Mouse (Mus musculus): ENCODE data around the gene Hist1h2an.
"Not testable (repeated sequence)": the region's sequence is repeated elsewhere in the genome, so short reads cannot be mapped to it uniquely, and the experiment has no call there.

GRCm38 (mm10) chr13:21833461-21833860, 46.4 kb upstream of the Hist1h2an start, which contains the start of the genes Hist1h2ap and Hist1h2br:
- not testable (repeated sequence) for TF ChIP-seq CTCF (IDR thresholded peaks at IDR 0.05; ENCODE audit: low read depth); EP300 (optimal IDR thresholded peaks at IDR 0.05)
